Mouse (Mus musculus) hindbrain, embryonic 16.5 days (tissue): ENCODE measurements around the gene Sept6. TPM values are rescaled to one million over a fixed set of nuclear protein-coding genes. Genes with fewer than 3 reads are reported as not detected.

Experiments used
- ATAC-seq: fragments of 200-750 bp; cut with Nextera tagmentation; 2 replicates; pipeline ENCODE4 v1.8.0; 2017; ENCODE audit warnings: moderate TSS enrichment, moderate library complexity
- H3K27ac ChIP-seq: fragments of 300-500 bp; sonication (generic); 2 replicates; pipeline ENCODE4 v1.5.1; 2014; ENCODE audit warnings: low read depth, mild to moderate bottlenecking, control low read depth, low read length, moderate library complexity
- H3K27me3 ChIP-seq: fragments of 300-500 bp; sonication (generic); replicated peaks from 2 replicates; pipeline ENCODE4 v1.6.1; 2014; ENCODE audit warnings: low read length; ENCODE audit not compliant: control insufficient read depth, insufficient read depth
- H3K36me3 ChIP-seq: fragments of 300-500 bp; sonication (generic); 2 replicates; pipeline ENCODE4 v1.6.1; 2014; ENCODE audit warnings: mild to moderate bottlenecking, low read length, moderate library complexity, mixed read lengths; ENCODE audit not compliant: control insufficient read depth, insufficient read depth
- H3K4me1 ChIP-seq: fragments of 300-500 bp; sonication (generic); 2 replicates; pipeline ENCODE4 v1.6.1; 2014; ENCODE audit warnings: low read depth, low read length; ENCODE audit not compliant: control insufficient read depth, insufficient read depth
- H3K4me2 ChIP-seq: fragments of 300-500 bp; sonication (generic); 2 replicates; pipeline ENCODE4 v1.6.1; 2014; ENCODE audit warnings: mild to moderate bottlenecking, low read length, control low read depth, moderate library complexity
- H3K4me3 ChIP-seq: fragments of 300-500 bp; sonication (generic); 2 replicates; pipeline ENCODE4 v1.5.1; 2014; ENCODE audit warnings: mild to moderate bottlenecking, low read length, control low read depth, moderate library complexity
- H3K9ac ChIP-seq: fragments of 300-500 bp; sonication (generic); 2 replicates; pipeline ENCODE4 v1.6.1; 2014; ENCODE audit warnings: low read depth, mild to moderate bottlenecking, control low read depth, low read length, moderate library complexity
- H3K9me3 ChIP-seq: fragments of 300-500 bp; sonication (generic); 2 replicates; pipeline ENCODE4 v1.6.1; 2014; ENCODE audit warnings: mild to moderate bottlenecking, low read length, moderate library complexity; ENCODE audit not compliant: control insufficient read depth
- WGBS: fragments of 180-500 bp; shearing (Covaris S2); extraction: QIAGEN DNeasy Blood & Tissue Kit; methylation state at CpG from one replicate; pipeline ENCODE4 v1.1.7; 2014; 5-methylcytosine and 5-hydroxymethylcytosine counted together
- polyA plus RNA-seq: library from polyadenylated mRNA; unstranded; fragments of >200 nt; fragmentation: Nextera tagmentation; extraction: Ambion mirVana; gene quantifications from 2 replicates; pipeline ENCODE4 v1.2.1, GENCODE M21; 2015

Sept6 gene
- polyA plus RNA-seq, 1 experiment from 2014 or later, result 78.0 TPM

GRCm38 (mm10) chrX:36989234-36989751, 2.3 kb downstream of the Sept6 start:
- H3K27me3 ChIP-seq, result no peaks in the 10 kb centered on the region
- H3K9me3 ChIP-seq, result no peaks in the 10 kb centered on the region
- H3K9ac ChIP-seq, result peak overlapping the region; percentile 76
- ATAC-seq, result peak; percentile 86
- peaks cover 2% of the 10 kb centered on the region; the same call in 1 of the 2 replicates for H3K4me1 ChIP-seq
- 13% methylated on average over 27 of the region's 29 CpGs for WGBS
- no peaks in the 10 kb centered on the region for H3K36me3 ChIP-seq
- peak overlapping the region; percentile 67 for H3K4me3 ChIP-seq
- H3K4me2 ChIP-seq, result peak overlapping the region; percentile 62
- H3K27ac ChIP-seq, result peak overlapping the region; percentile 76

GRCm38 (mm10) chrX:36988754-36989153, 2.8 kb downstream of the Sept6 start:
- peak overlapping the region; percentile 76 for H3K27ac ChIP-seq
- H3K36me3 ChIP-seq, result no peaks in the 10 kb centered on the region
- peak overlapping the region; percentile 62 for H3K4me2 ChIP-seq
- no peaks in the 10 kb centered on the region for H3K27me3 ChIP-seq
- no peaks in the 10 kb centered on the region for H3K9me3 ChIP-seq
- H3K4me1 ChIP-seq, result peaks cover 4% of the 10 kb centered on the region; the same call in 1 of the 2 replicates
- peak overlapping the region; percentile 67 for H3K4me3 ChIP-seq
- ATAC-seq, result peak; percentile 69
- peak overlapping the region; percentile 76 for H3K9ac ChIP-seq
- 22% methylated on average over 18 of the region's 23 CpGs for WGBS

- ATAC-seq, result no peak
- peaks cover 6% of the 10 kb centered on the region; the same call in 1 of the 2 replicates for H3K4me1 ChIP-seq
- no peak overlapping the region; the same call in 1 of the 2 replicates for H3K27ac ChIP-seq
- no peaks in the 10 kb centered on the region for H3K9me3 ChIP-seq
- no peak overlapping the region; the same call in 1 of the 2 replicates for H3K9ac ChIP-seq
- no peaks in the 10 kb centered on the region for H3K36me3 ChIP-seq
- no peaks in the 10 kb centered on the region for H3K27me3 ChIP-seq
- H3K4me3 ChIP-seq, result peak overlapping the region; percentile 67
- peak overlapping the region; percentile 62 for H3K4me2 ChIP-seq
- 60% methylated on average over 4 of the region's 4 CpGs for WGBS
Observed at GRCm38 (mm10) chrX:36987851-36988250, 3.7 kb downstream of the Sept6 start.

- 66% methylated on average over 3 of the region's 3 CpGs for WGBS
- Histone ChIP-seq H3K27ac (no peak overlapping the region), H3K27me3 (no peaks in the 10 kb centered on the region), H3K9me3 (no peaks in the 10 kb centered on the region), H3K4me2 (no peak overlapping the region), H3K4me3 (no peak overlapping the region), H3K9ac (no peak overlapping the region), H3K4me1 (peaks cover 6% of the 10 kb centered on the region; the same call in 1 of the 2 replicates), H3K36me3 (no peaks in the 10 kb centered on the region)
- ATAC-seq, result no peak
Observed at GRCm38 (mm10) chrX:36985041-36985440, 6.6 kb downstream of the Sept6 start.

GRCm38 (mm10) chrX:36983654-36984311, 7.8 kb downstream of the Sept6 start:
- no peak; the same call in 1 of the 2 replicates for ATAC-seq
- Histone ChIP-seq H3K9ac (no peak overlapping the region), H3K27me3 (no peaks in the 10 kb centered on the region), H3K27ac (no peak overlapping the region), H3K4me1 (peaks cover 6% of the 10 kb centered on the region; the same call in 1 of the 2 replicates), H3K4me3 (no peak overlapping the region), H3K36me3 (no peaks in the 10 kb centered on the region), H3K9me3 (no peaks in the 10 kb centered on the region), H3K4me2 (no peak overlapping the region)
- 58% methylated on average over 11 of the region's 11 CpGs for WGBS

GRCm38 (mm10) chrX:36982892-36983653, 8.5 kb downstream of the Sept6 start:
- no peaks in the 10 kb centered on the region for H3K27me3 ChIP-seq
- H3K36me3 ChIP-seq, result no peaks in the 10 kb centered on the region
- no peaks in the 10 kb centered on the region for H3K9me3 ChIP-seq
- H3K27ac ChIP-seq, result no peak overlapping the region
- peak; percentile 38; the same call in 1 of the 2 replicates for ATAC-seq
- no peak overlapping the region for H3K4me2 ChIP-seq
- H3K4me1 ChIP-seq, result peaks cover 6% of the 10 kb centered on the region; the same call in 1 of the 2 replicates
- H3K9ac ChIP-seq, result no peak overlapping the region
- WGBS, result 69% methylated on average over 7 of the region's 8 CpGs
- H3K4me3 ChIP-seq, result no peak overlapping the region

GRCm38 (mm10) chrX:36980563-36981187, 10.9 kb downstream of the Sept6 start:
- Histone ChIP-seq H3K9ac (no peak overlapping the region), H3K4me2 (no peak overlapping the region)

GRCm38 (mm10) chrX:36977863-36978262, 13.7 kb downstream of the Sept6 start:
- ATAC-seq, result no peak
- H3K4me2 ChIP-seq, result no peak overlapping the region
- H3K9me3 ChIP-seq, result no peaks in the 10 kb centered on the region
- H3K36me3 ChIP-seq, result no peaks in the 10 kb centered on the region
- H3K4me3 ChIP-seq, result no peak overlapping the region
- no peak overlapping the region for H3K27ac ChIP-seq
- H3K27me3 ChIP-seq, result no peaks in the 10 kb centered on the region
- H3K4me1 ChIP-seq, result no peaks in the 10 kb centered on the region
- 93% methylated on average over 2 of the region's 2 CpGs for WGBS
- no peak overlapping the region for H3K9ac ChIP-seq

More at GRCm38 (mm10) chrX:36980563-36981187, 10.9 kb downstream of the Sept6 start:
- no peak for ATAC-seq
- 90% methylated on average over 10 of the region's 10 CpGs for WGBS
- no peak overlapping the region for H3K27ac ChIP-seq
- H3K36me3 ChIP-seq, result no peaks in the 10 kb centered on the region
- H3K27me3 ChIP-seq, result no peaks in the 10 kb centered on the region
- peaks cover 4% of the 10 kb centered on the region; the same call in 1 of the 2 replicates for H3K4me1 ChIP-seq
- H3K9me3 ChIP-seq, result no peaks in the 10 kb centered on the region
- no peak overlapping the region for H3K4me3 ChIP-seq
